Comparison of ENCODE assay signal across 11 mouse cellular contexts in genomic region chr11:102540286-102540685, GRCm38 (mm10). TPM values are rescaled to one million over a fixed set of nuclear protein-coding genes. Genes with fewer than 3 reads are reported as not detected.
DNase-seq lines count a peak whose midpoint lies in the region; TF ChIP-seq lines count a peak whose summit lies in the region.
"Not testable (repeated sequence)": the region's sequence is repeated elsewhere in the genome, so short reads cannot be mapped to it uniquely, and the experiment has no call there.
"Had no signal": no experiment of that assay in that cellular context is flagged by ENCODE, and none has a peak within 500 bp of the region (broad histone marks: within the 10 kb centered on the region; RNA-seq: fewer than 3 reads in every experiment).

No protein-coding gene starts in this region.

- not testable (repeated sequence) for H3K9ac ChIP-seq in ES-Bruce4 (ENCODE audit: low read depth, poor library complexity, severe bottlenecking); MEL (ENCODE audit: control insufficient read depth, low read depth, low read length, poor library complexity, severe bottlenecking)

- not testable (repeated sequence) for H3K4me1 ChIP-seq in ES-Bruce4 (ENCODE audit: control insufficient read depth, insufficient read depth, low read length)
- H3K4me1 ChIP-seq in MEL (ENCODE audit: control insufficient read depth in 1 of 2, insufficient read depth in 2 of 2, low read length in 2 of 2), result peaks cover 14 to 24% of the 10 kb centered on the region in 2 experiments

- peak overlapping the region; percentile 71 for H3K27ac ChIP-seq in ES-Bruce4 (ENCODE audit: insufficient read depth, low read length)
- H3K27ac ChIP-seq in MEL (ENCODE audit: control insufficient read depth, low read depth, low read length), result not testable (repeated sequence)
- peak overlapping the region; percentile 35; the same call in 1 of the 2 replicates for H3K27ac ChIP-seq in gastrocnemius, adult 2 months

- intact Hi-C loops in gastrocnemius, adult 2 months (cut with DNase I), result loop anchor here (5.0 kb wide), 1 partner anchor 33 kb away; no protein-coding TSS in a partner anchor

- not testable (repeated sequence) for TF ChIP-seq EP300 in ES-Bruce4 (IDR thresholded peaks at IDR 0.05; ENCODE audit: insufficient read depth, low read depth, low read length)
- TF ChIP-seq EP300 in MEL (IDR thresholded peaks at IDR 0.05; ENCODE audit: low read depth in 1 of 2, low read length in 2 of 2), result peak; percentile 30 to 55; a peak in 2 of 4 replicates

- H3K9me3 ChIP-seq in ES-Bruce4 (replicated peaks; ENCODE audit: control insufficient read depth, insufficient read depth, low read length, poor library complexity, severe bottlenecking); MEL (replicated peaks; ENCODE audit: insufficient read depth, low read length): not testable (repeated sequence)

- TF ChIP-seq POLR2A in ES-Bruce4 (IDR thresholded peaks at IDR 0.05; ENCODE audit: insufficient read depth, low read length); MEL (IDR thresholded peaks at IDR 0.05; ENCODE audit: control insufficient read depth in 1 of 2, insufficient read depth in 1 of 2, low read depth in 1 of 2, low read length in 2 of 2, poor library complexity in 1 of 2): not testable (repeated sequence)

- DNase-seq in MEL (ENCODE audit: low read depth, low spot score) (peak; percentile 72), MEL-GATA-1-ER (ENCODE audit: extremely low read depth, low read depth) (peak; percentile 50)
- not testable (repeated sequence) for DNase-seq in gastrocnemius, adult 2 months

- not testable (repeated sequence) for TF ChIP-seq CTCF in ES-Bruce4 (IDR thresholded peaks at IDR 0.05; ENCODE audit: low read depth, low read length); MEL (IDR thresholded peaks at IDR 0.05 in 2 of 3, conservative IDR thresholded peaks at IDR 0.05 in 1 of 3; ENCODE audit: control insufficient read depth in 1 of 3, insufficient read depth in 1 of 3, low read depth in 2 of 3, low read length in 3 of 3, poor library complexity in 1 of 3, severe bottlenecking in 1 of 3); gastrocnemius, adult 2 months (IDR thresholded peaks at IDR 0.05)

- H3K79me2 ChIP-seq in MEL (ENCODE audit: control insufficient read depth, insufficient read depth, low read length, poor library complexity), result peaks cover 38% of the 10 kb centered on the region

- not testable (repeated sequence) for TF ChIP-seq RAD21 in MEL (IDR thresholded peaks at IDR 0.05; ENCODE audit: low read depth, low read length)

- H3K36me3 ChIP-seq in ES-Bruce4 (ENCODE audit: control insufficient read depth, insufficient read depth, low read length, poor library complexity, severe bottlenecking) (peaks cover 12% of the 10 kb centered on the region), MEL (ENCODE audit: control insufficient read depth in 1 of 2, insufficient read depth in 2 of 2, low read length in 2 of 2) (peaks cover 33 to 39% of the 10 kb centered on the region in 2 experiments)

- not testable (repeated sequence) for H3K4me3 ChIP-seq in ES-Bruce4 (ENCODE audit: low read depth, low read length); MEL (ENCODE audit: control insufficient read depth in 1 of 2, insufficient read depth in 1 of 2, low read depth in 2 of 2, low read length in 2 of 2); gastrocnemius, adult 2 months

- not testable (repeated sequence) for H3K27me3 ChIP-seq in ES-Bruce4 (ENCODE audit: control insufficient read depth, insufficient read depth, low read length, poor library complexity, severe bottlenecking); MEL (ENCODE audit: control insufficient read depth in 1 of 2, insufficient read depth in 2 of 2, low read length in 2 of 2)

TF ChIP-seq in MEL, 35 proteins besides CTCF, POLR2A, EP300 and RAD21:
- TF ChIP-seq GATA1 (IDR thresholded peaks at IDR 0.05; ENCODE audit: low read depth, low read length) (peak; percentile 75), ZNF384 (IDR thresholded peaks at IDR 0.05; ENCODE audit: low read depth, low read length) (peak; percentile 71; the same call in 1 of the 2 replicates), ETS1 (IDR thresholded peaks at IDR 0.05; ENCODE audit: low read depth, low read length) (0 out of 2 replicates have a peak, but pooled peaks have one; percentile 27)

RNA-seq across cellular contexts. Expression of gene Gpatch8, which starts 15.9 kb away (rescaled TPM):
- polyA plus RNA-seq in ES-Bruce4 (2011; ENCODE audit: insufficient read depth, insufficient read length, low read depth, missing spikeins) (75.8 and 89.1 TPM in 2 replicates), MEL (2012; ENCODE audit: insufficient read depth in 1 of 2, insufficient read length in 2 of 2, low read depth in 1 of 2, low replicate concordance in 2 of 2, missing spikeins in 1 of 2) (10 to 100 TPM; 25.8 to 29.7 TPM)
- 17.9 and 20.3 TPM in 2 replicates for total RNA-seq in MEL (2012; rRNA removed)
- 10 to 100 TPM; 23.7 to 26.8 TPM for total RNA-seq in gastrocnemius, adult 2 months (2021)

RNA-seq across cellular contexts. Expression of gene Gm11627, which starts 39.0 kb away (rescaled TPM):
- polyA plus RNA-seq in ES-Bruce4 (2011; ENCODE audit: insufficient read depth, insufficient read length, low read depth, missing spikeins) (3.8 and 5.3 TPM in 2 replicates), MEL (2012; ENCODE audit: insufficient read depth in 1 of 2, insufficient read length in 2 of 2, low read depth in 1 of 2, low replicate concordance in 2 of 2, missing spikeins in 1 of 2) (under 1 TPM in 1 of 2 experiments, not detected in 1; 0.13 TPM)
- total RNA-seq in MEL (2012; rRNA removed), result 0.33 and 0.35 TPM in 2 replicates
- total RNA-seq in gastrocnemius, adult 2 months (2021), result not detected
- total RNA-seq: adrenal gland, adult 18-20 months; adrenal gland, postnatal 25 days; G1E had no signal
- polyA plus RNA-seq: activated CD4-positive, CD25-positive, alpha-beta regulatory T cell, adult 4 months; adrenal gland, adult 2 months; CD4-positive, CD25-positive, alpha-beta regulatory T cell, adult 4 months; G1E; Patski had no signal
